Mouse (Mus musculus) lung, postnatal 0 days (tissue): ENCODE measurements around the gene Gm10972.
"Not testable (repeated sequence)": the region's sequence is repeated elsewhere in the genome, so short reads cannot be mapped to it uniquely, and the experiment has no call there.

ENCODE experiments used
- CTCF ChIP-seq: IDR thresholded peaks from 2 replicates; pipeline ENCODE4 v1.5.1; 2016; ENCODE audit warnings: antibody characterized with exemption, mild to moderate bottlenecking
- EP300 ChIP-seq: IDR thresholded peaks from 2 replicates; pipeline ENCODE4 v1.6.1; 2016; ENCODE audit warnings: antibody characterized with exemption, mild to moderate bottlenecking, control low read depth

DNA sequence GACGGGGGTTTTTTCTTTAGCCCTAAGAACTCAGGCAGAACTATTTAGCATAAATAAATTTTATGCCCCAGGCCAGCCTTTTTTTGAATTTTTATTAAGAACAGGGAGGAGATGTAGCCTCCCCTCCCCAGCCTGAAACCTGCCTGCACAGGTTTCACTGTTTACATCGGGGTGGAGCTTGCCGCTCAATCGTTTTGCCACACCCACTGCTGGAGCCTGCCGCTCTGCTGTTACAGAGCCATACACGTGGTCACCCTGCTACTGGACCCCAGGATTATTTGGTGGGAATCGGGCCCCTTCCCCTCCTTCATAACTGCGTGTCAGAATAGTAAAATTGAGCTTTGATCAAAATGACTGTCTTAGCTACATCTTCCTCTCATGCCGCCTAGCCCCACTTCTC is 32.2 kb downstream of the Gm10972 start:
- TF ChIP-seq CTCF, EP300: not testable (repeated sequence)
